Mouse (Mus musculus) brain, embryonic 14.5 days (tissue): ENCODE results near the gene Lipc. TPM values are rescaled to one million over a fixed set of nuclear protein-coding genes. Genes with fewer than 3 reads are reported as not detected.

Source experiments
- DNase-seq: peaks from one replicate; pipeline ENCODE4 v3.0.0-alpha.2; 2011; ENCODE audit warnings: low read depth
- CTCF ChIP-seq: fragments of 200-500 bp; IDR thresholded peaks from 2 replicates; pipeline ENCODE4 v1.5.1; 2012; ENCODE audit warnings: inconsistent platforms, mild to moderate bottlenecking, moderate library complexity, borderline replicate concordance; ENCODE audit not compliant: insufficient read depth, insufficient read length; ENCODE audit errors: extremely low read depth
- POLR2A ChIP-seq: fragments of 200-500 bp; IDR thresholded peaks from 2 replicates; pipeline ENCODE4 v1.6.1; 2012; ENCODE audit warnings: mild to moderate bottlenecking, inconsistent platforms, borderline replicate concordance; ENCODE audit not compliant: poor library complexity, insufficient read depth, insufficient read length, severe bottlenecking; ENCODE audit errors: extremely low read depth
- polyA plus RNA-seq: library from polyadenylated mRNA; depleted of rRNA; stranded (reverse); fragments of >200 nt; gene quantifications from 2 replicates; pipeline ENCODE4 v1.2.3, GENCODE M21; 2012

Gene Lipc
- polyA plus RNA-seq, 1 experiment = 0.16 TPM

DNA sequence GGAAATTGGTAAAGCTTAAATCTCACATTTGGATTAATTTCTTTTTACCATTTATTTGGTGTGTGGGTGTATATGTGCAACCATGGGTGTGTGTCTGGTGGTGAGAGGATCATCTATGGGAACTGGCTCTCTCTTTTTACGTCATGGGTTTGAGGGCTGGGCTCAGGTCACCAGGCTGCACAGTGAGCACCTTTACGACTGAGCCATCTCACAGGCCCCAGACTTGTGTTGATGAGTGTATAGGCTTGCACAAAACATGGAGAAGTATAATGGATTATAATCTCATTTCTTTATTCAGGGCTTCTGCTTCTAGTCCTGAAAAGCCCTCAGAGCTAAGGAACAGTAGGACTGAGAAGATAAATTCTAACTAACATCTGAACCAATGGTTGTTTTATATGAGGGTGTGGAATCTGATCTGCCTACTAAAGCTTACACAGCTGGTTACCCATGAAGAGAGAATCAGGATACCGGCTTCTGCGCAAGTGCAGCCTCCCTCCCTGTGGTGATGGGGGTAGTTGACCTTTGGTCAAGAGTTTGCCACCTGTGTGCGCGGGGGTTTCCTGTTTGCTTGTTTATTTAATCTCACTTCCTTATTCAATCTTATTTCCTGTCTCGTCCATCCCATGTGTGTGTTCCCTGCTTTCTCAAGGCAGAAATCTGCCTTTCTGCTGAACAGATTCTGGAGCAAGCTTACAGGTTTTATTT is 122.1 kb downstream of the Lipc start:
- DNase-seq = no peak
- TF ChIP-seq CTCF = no peak
- TF ChIP-seq POLR2A = no peak

DNA sequence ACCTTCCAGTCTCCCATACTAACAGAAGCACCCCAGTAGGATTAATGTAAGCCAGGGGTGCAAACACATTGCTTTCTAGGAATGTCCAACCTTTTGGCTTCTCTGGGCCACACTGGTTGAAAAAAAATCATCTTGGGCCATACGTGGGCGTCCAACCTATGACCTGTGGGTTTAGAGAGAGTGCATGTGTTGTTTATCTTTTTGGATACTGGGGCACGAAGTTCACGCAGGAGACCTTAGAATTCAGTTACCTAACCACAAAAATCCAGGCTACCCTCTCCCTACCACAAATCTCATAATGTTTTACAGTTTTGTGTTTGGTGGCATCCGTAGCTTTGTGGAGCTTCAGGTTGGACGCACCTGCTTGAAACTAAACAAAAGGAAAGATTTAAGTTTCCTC is 124.1 kb downstream of the Lipc start:
- no peak for DNase-seq
- no peak for TF ChIP-seq POLR2A
- TF ChIP-seq CTCF = no peak

DNA sequence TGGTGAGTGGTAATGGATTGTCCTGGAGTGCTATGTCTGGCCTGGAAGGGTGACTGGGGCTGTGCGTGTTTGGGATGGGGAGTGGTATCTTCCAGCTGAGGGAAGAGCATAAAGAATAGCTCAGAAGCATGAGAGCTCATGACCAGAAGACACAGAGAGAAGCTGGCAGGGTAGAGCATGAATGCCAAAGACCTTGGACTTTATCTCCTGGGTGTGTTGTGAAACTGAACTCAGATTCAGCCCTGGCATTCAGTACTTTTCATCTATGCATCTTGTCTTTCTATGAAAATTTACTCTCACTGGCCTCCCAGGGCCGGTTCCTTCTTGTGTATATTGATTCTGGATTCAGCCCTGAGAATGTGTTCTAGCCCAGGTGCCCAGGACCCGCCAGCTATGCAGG is 127.9 kb downstream of the Lipc start:
- no peak for DNase-seq

DNA sequence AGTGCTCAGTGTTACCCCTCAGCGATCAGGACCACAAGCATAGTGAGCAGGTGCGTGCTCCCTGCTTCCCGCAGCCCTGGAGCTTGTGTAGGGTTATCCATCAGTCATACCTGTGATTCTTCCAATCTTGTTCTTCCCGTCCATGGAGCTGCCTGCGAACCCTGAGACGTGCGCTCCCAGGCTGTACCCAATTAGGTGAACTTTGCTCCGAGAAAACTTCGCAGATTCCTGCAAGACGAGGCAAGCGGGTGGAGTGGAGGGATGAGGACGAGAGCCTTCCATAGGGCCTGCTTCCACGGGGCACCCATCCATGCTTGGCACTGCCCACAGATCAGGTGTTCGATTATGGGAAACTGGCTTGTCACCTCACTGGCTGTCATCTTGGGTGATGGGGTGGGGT is 133.3 kb downstream of the Lipc start:
- no peak for DNase-seq
- TF ChIP-seq CTCF = no peak
- no peak for TF ChIP-seq POLR2A

More for the DNA sequence above, 127.9 kb downstream of the Lipc start:
- TF ChIP-seq CTCF (no peak), POLR2A (no peak)

DNA sequence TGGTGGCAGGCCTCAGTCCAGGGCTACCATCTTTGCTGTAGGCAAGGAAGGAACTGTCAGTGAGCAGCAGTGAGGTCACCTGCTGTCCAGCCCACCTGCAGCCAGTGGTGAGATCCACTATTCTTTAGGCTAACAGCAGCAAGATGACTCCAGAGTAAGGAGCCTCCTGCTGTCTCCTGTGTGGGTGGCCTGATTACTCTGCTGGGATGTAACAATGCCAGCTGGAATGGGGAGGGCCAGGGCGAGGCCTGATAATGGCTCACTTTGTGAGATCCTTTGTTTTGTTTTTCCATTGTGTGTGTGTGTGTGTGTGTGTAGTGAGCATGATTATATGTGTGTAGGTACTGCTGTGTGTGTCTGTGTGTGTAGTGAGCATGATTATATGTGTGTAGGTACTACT is 134.6 kb downstream of the Lipc start:
- DNase-seq = no peak
- TF ChIP-seq POLR2A (no peak), CTCF (no peak)

DNA sequence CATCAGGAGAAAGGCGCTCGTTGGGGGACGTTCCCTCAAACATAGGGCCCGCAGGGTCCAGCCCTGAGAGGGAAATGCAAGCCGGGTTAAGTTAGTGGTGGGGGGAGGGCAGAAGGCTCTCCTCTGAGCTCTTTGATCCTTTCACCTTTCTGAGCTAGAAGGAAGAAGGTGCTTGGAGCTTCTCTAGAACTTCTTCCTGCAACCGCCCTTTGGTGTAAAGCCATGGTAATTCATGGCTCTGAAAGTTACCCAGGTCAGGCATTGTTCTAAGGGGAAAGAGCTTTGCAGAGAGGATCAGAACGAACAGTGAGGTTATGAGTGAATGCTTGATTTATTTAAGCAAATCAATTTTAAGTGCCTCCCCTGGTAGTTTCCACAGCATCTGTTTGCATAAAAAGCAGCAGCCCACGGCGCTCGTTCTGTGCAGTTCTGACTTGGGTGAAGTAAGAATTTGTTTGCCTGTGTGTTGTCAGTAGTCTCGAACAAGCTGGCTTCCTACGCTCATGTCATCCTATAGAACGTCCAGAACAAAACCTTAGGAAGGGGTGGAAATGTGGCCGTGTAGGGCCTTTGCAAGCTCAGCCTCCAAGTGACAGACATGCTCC is 135.2 kb downstream of the Lipc start:
- TF ChIP-seq POLR2A (no peak), CTCF (no peak)
- DNase-seq = peak; percentile 34

DNA sequence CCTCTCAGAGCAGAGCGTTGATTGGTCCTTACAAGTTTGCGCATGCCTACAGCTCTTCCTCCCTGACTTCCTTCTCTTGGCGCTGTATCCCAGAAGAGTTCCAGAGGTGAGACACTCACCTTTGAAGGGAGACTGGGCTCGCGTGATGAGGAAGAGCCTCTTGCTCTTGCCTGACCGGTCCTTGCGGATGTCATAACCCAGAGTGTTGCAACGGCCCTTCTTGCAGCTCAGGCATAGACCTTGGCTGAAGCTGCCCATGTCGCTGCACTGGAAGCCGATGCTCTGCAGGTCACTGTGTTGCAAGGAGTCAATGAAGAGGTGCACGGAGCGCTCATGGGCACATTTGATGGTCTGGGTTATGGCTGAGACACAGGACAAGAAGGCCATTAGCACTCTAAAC is 139.5 kb downstream of the Lipc start:
- TF ChIP-seq CTCF (no peak), POLR2A (no peak)
- DNase-seq = no peak

DNA sequence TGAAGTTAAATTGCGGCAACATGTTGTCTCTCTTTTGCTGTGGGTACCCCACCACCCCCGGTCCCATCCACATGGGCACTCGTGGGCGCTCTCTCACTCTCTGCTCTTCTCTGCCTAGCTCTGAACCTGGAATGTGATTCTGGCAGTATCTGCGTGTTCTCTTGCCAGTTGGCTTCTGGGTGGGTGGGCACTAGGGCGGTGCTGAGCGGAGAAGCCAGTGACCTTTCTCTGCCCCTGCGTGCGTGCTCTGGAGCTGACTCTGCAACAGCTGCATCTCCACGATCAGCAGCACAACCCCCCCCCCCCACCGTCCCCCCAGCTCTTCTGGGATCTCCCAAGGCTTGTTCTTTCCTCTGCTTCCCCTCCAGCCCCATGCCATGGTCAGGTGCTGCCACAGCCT is 144.3 kb downstream of the Lipc start:
- TF ChIP-seq CTCF (no peak), POLR2A (no peak)
- no peak for DNase-seq

DNA sequence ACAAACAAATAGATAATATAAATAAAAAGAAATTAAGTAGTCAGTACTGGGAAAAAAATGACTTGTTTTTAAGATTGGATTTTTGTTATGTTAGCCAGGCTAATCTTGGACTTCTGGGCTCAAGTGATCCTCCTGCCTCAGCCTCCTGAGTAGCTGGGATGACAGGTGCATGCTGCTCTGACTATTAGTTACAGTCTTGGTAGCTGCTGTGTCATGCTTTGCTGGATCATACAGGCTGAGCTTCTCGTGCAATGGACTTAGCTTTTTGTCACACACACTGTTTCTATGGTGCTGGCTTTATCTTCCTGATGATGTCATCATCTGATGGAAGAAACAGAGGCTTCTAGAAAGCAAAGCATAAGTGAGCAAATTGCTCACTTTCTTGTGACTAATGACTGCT is 146.0 kb downstream of the Lipc start:
- TF ChIP-seq POLR2A (no peak), CTCF (no peak)
- DNase-seq = no peak

DNA sequence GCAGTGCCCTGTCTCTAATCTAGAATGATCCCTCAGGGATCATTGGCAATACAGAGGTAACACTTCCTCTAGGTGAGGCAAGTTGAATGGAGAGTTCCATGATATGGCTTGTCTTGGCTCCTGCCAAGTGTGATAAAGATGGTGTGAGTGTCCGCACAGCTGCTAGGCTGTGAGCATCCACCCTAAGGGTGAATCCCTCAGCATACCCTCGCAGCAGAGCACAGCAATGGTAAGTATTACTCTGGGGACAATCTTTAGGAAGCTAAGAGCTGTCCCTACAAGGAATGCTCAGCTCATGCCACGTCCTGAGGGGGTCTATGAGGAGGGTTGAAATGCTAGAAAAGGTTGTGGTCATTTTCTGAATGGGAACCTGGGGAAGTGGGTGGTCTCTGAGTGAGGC is 149.2 kb downstream of the Lipc start:
- TF ChIP-seq POLR2A (no peak), CTCF (no peak)
- no peak for DNase-seq

DNA sequence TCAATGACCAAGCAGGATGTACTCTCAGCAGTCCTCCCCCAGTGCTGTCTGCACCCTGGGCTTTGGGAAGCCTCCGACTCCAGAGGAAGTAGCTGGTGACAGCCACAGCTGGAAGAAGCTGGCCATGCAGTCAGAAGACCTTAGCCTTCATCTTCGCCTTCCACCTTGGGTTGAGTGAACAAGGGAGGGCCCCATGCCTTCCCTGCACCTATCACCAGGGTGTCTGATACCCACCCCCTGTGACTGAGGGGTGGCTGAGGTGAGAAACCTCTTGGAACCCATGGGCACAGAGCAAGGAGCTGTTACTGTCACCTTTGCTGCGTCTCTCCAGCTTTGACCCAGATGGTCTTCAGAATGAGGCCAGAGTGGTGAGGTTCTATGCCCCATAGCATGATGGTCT is 150.3 kb downstream of the Lipc start:
- TF ChIP-seq CTCF = no peak
- no peak for TF ChIP-seq POLR2A
- no peak for DNase-seq
